Mouse (Mus musculus) heart, adult 2 months (tissue): ENCODE measurements around the gene Cdh26. TPM values are rescaled to one million over a fixed set of nuclear protein-coding genes. Genes with fewer than 3 reads are reported as not detected.

Experiments used
- DNase-seq, 2 experiments: peaks; one replicate each; pipeline ENCODE4 v3.0.0; 2021
- H3K27ac ChIP-seq: fragments of 200-600 bp; 2 replicates; pipeline ENCODE4 v1.8.1; 2022
- H3K27me3 ChIP-seq: fragments of 200-500 bp; 2 replicates; pipeline ENCODE4 v1.6.1; 2012; ENCODE audit warnings: mild to moderate bottlenecking, low read length, inconsistent platforms, mixed read lengths; ENCODE audit not compliant: control insufficient read depth, insufficient read depth
- H3K36me3 ChIP-seq: fragments of 200-500 bp; 2 replicates; pipeline ENCODE4 v1.6.1; 2012; ENCODE audit warnings: low read length, inconsistent platforms; ENCODE audit not compliant: control insufficient read depth, insufficient read depth
- H3K4me1 ChIP-seq: fragments of 200-500 bp; 2 replicates; pipeline ENCODE4 v1.6.1; 2011; ENCODE audit warnings: low read length; ENCODE audit not compliant: control insufficient read depth, insufficient read depth
- H3K4me3 ChIP-seq: fragments of 200-600 bp; 2 replicates; pipeline ENCODE4 v1.8.1; 2022
- H3K79me2 ChIP-seq: fragments of 200-500 bp; replicated peaks from 2 replicates; pipeline ENCODE4 v1.6.1; 2012; ENCODE audit warnings: mild to moderate bottlenecking, inconsistent platforms, low read length, moderate library complexity, mixed read lengths; ENCODE audit not compliant: control insufficient read depth, insufficient read depth
- H3K9ac ChIP-seq: fragments of 200-500 bp; 2 replicates; pipeline ENCODE4 v1.6.1; 2012; ENCODE audit warnings: low read depth, mild to moderate bottlenecking, control low read depth, inconsistent platforms, low read length, mixed read lengths
- CTCF ChIP-seq: fragments of 200-600 bp; IDR thresholded peaks from 2 replicates; pipeline ENCODE4 v1.8.1; 2022; ENCODE audit warnings: antibody characterized with exemption, mild to moderate bottlenecking, moderate library complexity
- EP300 ChIP-seq: fragments of 200-500 bp; IDR thresholded peaks from 2 replicates; pipeline ENCODE4 v1.6.1; 2011; ENCODE audit warnings: low read depth, low read length, control low read depth; ENCODE audit not compliant: insufficient read depth
- POLR2A ChIP-seq: fragments of 200-500 bp; IDR thresholded peaks from 2 replicates; pipeline ENCODE4 v1.6.1; 2011; ENCODE audit warnings: mild to moderate bottlenecking, low read depth, low read length, control low read depth; ENCODE audit not compliant: insufficient read depth
- WGBS: fragments of 180-500 bp; shearing (Covaris S2); methylation state at CpG from one replicate; pipeline ENCODE4 v1.1.7; 2018; 5-methylcytosine and 5-hydroxymethylcytosine counted together
- intact Hi-C: fragments of 180-260 bp; cut with DNase I; formaldehyde crosslinking; loops from one replicate; pipeline ENCODE4 v1.15.1; 2025
- polyA plus RNA-seq: library from polyadenylated mRNA; depleted of rRNA; stranded (reverse); fragments of >200 nt; gene quantifications from 2 replicates; pipeline ENCODE4 v1.2.3, GENCODE M21; 2012
- total RNA-seq, 2 experiments: library from RNA; stranded (reverse); gene quantifications; 2 replicates each; pipeline ENCODE4 v1.2.3; 2021

Gene Cdh26
- total and polyA plus RNA-seq, 3 experiments = 0.76 TPM; not detected in 2

- intact Hi-C loops = loop anchor here (5.0 kb wide), 2 partner anchors 64 to 239 kb away; no protein-coding TSS in a partner anchor
- WGBS = 77% methylated on average over 4 of the region's 4 CpGs
These were observed 1.7 kb upstream of the Cdh26 start for GRCm38 (mm10) chr2:178428676-178429075.

GRCm38 (mm10) chr2:178429426-178429825, 905 bp upstream of the Cdh26 start:
- DNase-seq = no peak
- TF ChIP-seq POLR2A (no peak), CTCF (no peak), EP300 (no peak)
- no peaks in the 10 kb centered on the region for H3K36me3 ChIP-seq
- no peak overlapping the region for H3K4me3 ChIP-seq
- WGBS = 82% methylated on average over 6 of the region's 6 CpGs
- no peak overlapping the region for H3K27ac ChIP-seq
- H3K4me1 ChIP-seq = no peaks in the 10 kb centered on the region
- intact Hi-C loops = loop anchor here (5.0 kb wide), 2 partner anchors 63 to 238 kb away; no protein-coding TSS in a partner anchor
- H3K9ac ChIP-seq = no peak overlapping the region
- no peaks in the 10 kb centered on the region for H3K79me2 ChIP-seq
- H3K27me3 ChIP-seq = no peaks in the 10 kb centered on the region

More at GRCm38 (mm10) chr2:178428676-178429075, 1.7 kb upstream of the Cdh26 start:
- Histone ChIP-seq H3K79me2 (no peaks in the 10 kb centered on the region), H3K4me3 (no peak overlapping the region), H3K27me3 (no peaks in the 10 kb centered on the region), H3K4me1 (no peaks in the 10 kb centered on the region), H3K27ac (no peak overlapping the region), H3K9ac (no peak overlapping the region), H3K36me3 (no peaks in the 10 kb centered on the region)
- TF ChIP-seq POLR2A = no peak
- no peak for TF ChIP-seq CTCF
- TF ChIP-seq EP300 = no peak
- DNase-seq = no peak

- intact Hi-C loops = no loop called here
- Histone ChIP-seq H3K79me2 (no peaks in the 10 kb centered on the region), H3K36me3 (no peaks in the 10 kb centered on the region), H3K4me3 (no peak overlapping the region), H3K4me1 (no peaks in the 10 kb centered on the region), H3K9ac (no peak overlapping the region), H3K27ac (no peak overlapping the region), H3K27me3 (no peaks in the 10 kb centered on the region)
- TF ChIP-seq EP300 (no peak), CTCF (no peak), POLR2A (no peak)
- 74% methylated on average over 2 of the region's 2 CpGs for WGBS
- DNase-seq = no peak
These were observed 3.2 kb downstream of the Cdh26 start for GRCm38 (mm10) chr2:178433495-178433894.

GRCm38 (mm10) chr2:178433903-178434302, 3.6 kb downstream of the Cdh26 start:
- DNase-seq = no peak
- Histone ChIP-seq H3K4me3 (no peak overlapping the region), H3K9ac (no peak overlapping the region), H3K27me3 (no peaks in the 10 kb centered on the region), H3K36me3 (no peaks in the 10 kb centered on the region), H3K4me1 (no peaks in the 10 kb centered on the region), H3K79me2 (no peaks in the 10 kb centered on the region), H3K27ac (no peak overlapping the region)
- 78% methylated on average over 2 of the region's 2 CpGs for WGBS
- intact Hi-C loops = no loop called here
- TF ChIP-seq POLR2A (no peak), EP300 (no peak), CTCF (no peak)

GRCm38 (mm10) chr2:178437311-178437710, 7.0 kb downstream of the Cdh26 start:
- Histone ChIP-seq H3K27ac (no peak overlapping the region), H3K9ac (no peak overlapping the region), H3K27me3 (no peaks in the 10 kb centered on the region), H3K79me2 (no peaks in the 10 kb centered on the region), H3K4me1 (no peaks in the 10 kb centered on the region), H3K36me3 (no peaks in the 10 kb centered on the region), H3K4me3 (no peak overlapping the region)
- intact Hi-C loops = no loop called here
- TF ChIP-seq CTCF (no peak), EP300 (no peak), POLR2A (no peak)
- DNase-seq = no peak
- WGBS = 65% methylated on average over 9 of the region's 9 CpGs

- Histone ChIP-seq H3K79me2 (no peaks in the 10 kb centered on the region), H3K27ac (no peak overlapping the region), H3K27me3 (no peaks in the 10 kb centered on the region), H3K9ac (no peak overlapping the region), H3K36me3 (no peaks in the 10 kb centered on the region), H3K4me3 (no peak overlapping the region), H3K4me1 (no peaks in the 10 kb centered on the region)
- no peak for DNase-seq
- TF ChIP-seq CTCF = no peak
- no peak for TF ChIP-seq POLR2A
- no peak for TF ChIP-seq EP300
- WGBS = 80% methylated on average over 4 of the region's 4 CpGs
- intact Hi-C loops = no loop called here
These were observed 19.1 kb downstream of the Cdh26 start for GRCm38 (mm10) chr2:178449386-178449785.
